Mouse (Mus musculus) midbrain, embryonic 12.5 days (tissue): Measurements from ENCODE around the gene Asic1. TPM values are rescaled to one million over a fixed set of nuclear protein-coding genes. Genes with fewer than 3 reads are reported as not detected.
A peak's percentile ranks its signal among the peaks of the same experiment; 100 is the strongest.

Experiments
- ATAC-seq: fragments of 200-750 bp; cut with Nextera tagmentation; 2 replicates; pipeline ENCODE4 v1.8.0; 2017; ENCODE audit warnings: low read depth, moderate TSS enrichment, moderate library complexity; ENCODE audit not compliant: low FRiP score
- H3K27ac ChIP-seq: fragments of 300-500 bp; sonication (generic); replicated peaks from 2 replicates; pipeline ENCODE4 v1.5.1; 2016; ENCODE audit warnings: mild to moderate bottlenecking
- H3K27me3 ChIP-seq: fragments of 300-500 bp; sonication (generic); 2 replicates; pipeline ENCODE4 v1.6.1; 2016; ENCODE audit warnings: mild to moderate bottlenecking
- H3K36me3 ChIP-seq: fragments of 300-500 bp; sonication (generic); 2 replicates; pipeline ENCODE4 v1.6.1; 2016
- H3K4me1 ChIP-seq: fragments of 300-500 bp; sonication (generic); 2 replicates; pipeline ENCODE4 v1.6.1; 2016
- H3K4me2 ChIP-seq: fragments of 300-500 bp; sonication (generic); replicated peaks from 2 replicates; pipeline ENCODE4 v1.6.1; 2016; ENCODE audit warnings: mild to moderate bottlenecking, moderate library complexity
- H3K4me3 ChIP-seq: fragments of 300-500 bp; sonication (generic); 2 replicates; pipeline ENCODE4 v1.5.1; 2016; ENCODE audit warnings: mild to moderate bottlenecking
- H3K9ac ChIP-seq: fragments of 300-500 bp; sonication (generic); replicated peaks from 2 replicates; pipeline ENCODE4 v1.6.1; 2016; ENCODE audit warnings: mild to moderate bottlenecking, moderate library complexity
- H3K9me3 ChIP-seq: fragments of 300-500 bp; sonication (generic); 2 replicates; pipeline ENCODE4 v1.6.1; 2016; ENCODE audit warnings: mild to moderate bottlenecking
- WGBS: fragments of 180-500 bp; shearing (Covaris S2); methylation state at CpG from one replicate; pipeline ENCODE4 v1.1.7; 2016; 5-methylcytosine and 5-hydroxymethylcytosine counted together
- polyA plus RNA-seq: library from polyadenylated mRNA; unstranded; fragments of >200 nt; fragmentation: Nextera tagmentation; extraction: Ambion mirVana; gene quantifications from 2 replicates; pipeline ENCODE4 v1.2.1, GENCODE M21; 2016

Asic1 gene
- polyA plus RNA-seq, 1 experiment from 2014 or later = 36.0 TPM

- peaks cover 30% of the 10 kb centered on the region for H3K27me3 ChIP-seq
- no peaks in the 10 kb centered on the region for H3K9me3 ChIP-seq
- H3K36me3 ChIP-seq = no peaks in the 10 kb centered on the region
- peak overlapping the region; percentile 46 for H3K9ac ChIP-seq
- peak overlapping the region; percentile 63 for H3K4me2 ChIP-seq
- WGBS = under 1% methylated on average over 52 of the region's 52 CpGs
- H3K4me1 ChIP-seq = peaks cover 50% of the 10 kb centered on the region
- H3K4me3 ChIP-seq = peak overlapping the region; percentile 42
- peak overlapping the region; percentile 88 for H3K27ac ChIP-seq
- ATAC-seq = peak; percentile 92
These were observed 5.3 kb upstream of the Asic1 start for GRCm38 (mm10) chr15:99664600-99665451.

GRCm38 (mm10) chr15:99667544-99667943 is 2.6 kb upstream of the Asic1 start:
- H3K4me2 ChIP-seq = no peak overlapping the region
- ATAC-seq = no peak
- 98% methylated on average over 2 of the region's 2 CpGs for WGBS
- H3K27ac ChIP-seq = no peak overlapping the region
- peaks cover 61% of the 10 kb centered on the region for H3K4me1 ChIP-seq
- H3K9me3 ChIP-seq = no peaks in the 10 kb centered on the region
- peaks cover 50% of the 10 kb centered on the region for H3K27me3 ChIP-seq
- no peaks in the 10 kb centered on the region for H3K36me3 ChIP-seq
- no peak overlapping the region for H3K4me3 ChIP-seq
- no peak overlapping the region for H3K9ac ChIP-seq

GRCm38 (mm10) chr15:99668881-99669280 is 1.3 kb upstream of the Asic1 start:
- H3K4me1 ChIP-seq = peaks cover 60% of the 10 kb centered on the region
- no peaks in the 10 kb centered on the region for H3K9me3 ChIP-seq
- no peak overlapping the region for H3K9ac ChIP-seq
- ATAC-seq = no peak
- H3K4me2 ChIP-seq = peak overlapping the region; percentile 88; the same call in 1 of the 2 replicates
- WGBS = 2% methylated on average over 12 of the region's 12 CpGs
- peaks cover 60% of the 10 kb centered on the region for H3K27me3 ChIP-seq
- no peaks in the 10 kb centered on the region for H3K36me3 ChIP-seq
- peak overlapping the region; percentile 3; the same call in 1 of the 2 replicates for H3K4me3 ChIP-seq
- peak overlapping the region; percentile 73 for H3K27ac ChIP-seq

- Histone ChIP-seq H3K27me3 (peaks cover 60% of the 10 kb centered on the region), H3K36me3 (no peaks in the 10 kb centered on the region), H3K9me3 (no peaks in the 10 kb centered on the region), H3K4me1 (peaks cover 55% of the 10 kb centered on the region), H3K27ac (peak overlapping the region; percentile 73), H3K9ac (no peak overlapping the region), H3K4me2 (peak overlapping the region; percentile 88), H3K4me3 (peak overlapping the region; percentile 54; the same call in 1 of the 2 replicates)
- WGBS = 17% methylated on average over 1 of the region's 1 CpGs
- no peak for ATAC-seq
These were observed 776 bp upstream of the Asic1 start for GRCm38 (mm10) chr15:99669392-99669791.

- peak overlapping the region; percentile 90 for H3K9ac ChIP-seq
- H3K27me3 ChIP-seq = peaks cover 51% of the 10 kb centered on the region
- H3K9me3 ChIP-seq = no peaks in the 10 kb centered on the region
- peak; percentile 35; the same call in 1 of the 2 replicates for ATAC-seq
- H3K36me3 ChIP-seq = no peaks in the 10 kb centered on the region
- H3K4me1 ChIP-seq = peaks cover 41% of the 10 kb centered on the region
- peak overlapping the region; percentile 54 for H3K4me3 ChIP-seq
- H3K27ac ChIP-seq = peak overlapping the region; percentile 73
- H3K4me2 ChIP-seq = peak overlapping the region; percentile 88
- WGBS = 46% methylated on average over 4 of the region's 17 CpGs
These were observed 949 bp downstream of the Asic1 start for GRCm38 (mm10) chr15:99670964-99671670.

GRCm38 (mm10) chr15:99671783-99672182 is 1.6 kb downstream of the Asic1 start:
- no peak for ATAC-seq
- Histone ChIP-seq H3K27me3 (peaks cover 45% of the 10 kb centered on the region), H3K27ac (no peak overlapping the region), H3K4me1 (peaks cover 39% of the 10 kb centered on the region), H3K4me2 (peak overlapping the region; percentile 88), H3K36me3 (no peaks in the 10 kb centered on the region), H3K9me3 (no peaks in the 10 kb centered on the region), H3K4me3 (peak overlapping the region; percentile 54), H3K9ac (peak overlapping the region; percentile 90; the same call in 1 of the 2 replicates)
- 82% methylated on average over 14 of the region's 14 CpGs for WGBS

GRCm38 (mm10) chr15:99674866-99675265 is 4.7 kb downstream of the Asic1 start:
- no peak overlapping the region for H3K4me3 ChIP-seq
- peaks cover 48% of the 10 kb centered on the region for H3K4me1 ChIP-seq
- H3K4me2 ChIP-seq = peak overlapping the region; percentile 15
- H3K27me3 ChIP-seq = peaks cover 35% of the 10 kb centered on the region
- 77% methylated on average over 3 of the region's 3 CpGs for WGBS
- no peak overlapping the region for H3K9ac ChIP-seq
- H3K9me3 ChIP-seq = no peaks in the 10 kb centered on the region
- no peak overlapping the region for H3K27ac ChIP-seq
- no peak for ATAC-seq
- no peaks in the 10 kb centered on the region for H3K36me3 ChIP-seq

GRCm38 (mm10) chr15:99677089-99677488 is 6.9 kb downstream of the Asic1 start:
- Histone ChIP-seq H3K4me2 (peak overlapping the region; percentile 27), H3K4me3 (no peak overlapping the region), H3K9ac (peak overlapping the region; percentile 16; the same call in 1 of the 2 replicates), H3K4me1 (peaks cover 34% of the 10 kb centered on the region), H3K9me3 (no peaks in the 10 kb centered on the region), H3K36me3 (no peaks in the 10 kb centered on the region), H3K27me3 (peaks cover 16% of the 10 kb centered on the region), H3K27ac (peak overlapping the region; percentile 77)
- peak; percentile 76 for ATAC-seq
- 18% methylated on average over 8 of the region's 8 CpGs for WGBS

- peaks cover 6% of the 10 kb centered on the region for H3K27me3 ChIP-seq
- H3K4me3 ChIP-seq = no peak overlapping the region
- no peaks in the 10 kb centered on the region for H3K9me3 ChIP-seq
- peaks cover 34% of the 10 kb centered on the region for H3K4me1 ChIP-seq
- no peak overlapping the region for H3K27ac ChIP-seq
- peak; percentile 54; the same call in 1 of the 2 replicates for ATAC-seq
- WGBS = 14% methylated on average over 13 of the region's 13 CpGs
- no peaks in the 10 kb centered on the region for H3K36me3 ChIP-seq
- H3K9ac ChIP-seq = no peak overlapping the region
- H3K4me2 ChIP-seq = no peak overlapping the region
These were observed 8.1 kb downstream of the Asic1 start for GRCm38 (mm10) chr15:99678063-99678800.

- no peak overlapping the region for H3K27ac ChIP-seq
- no peak overlapping the region for H3K4me2 ChIP-seq
These were observed 8.8 kb downstream of the Asic1 start for GRCm38 (mm10) chr15:99679008-99679407.

GRCm38 (mm10) chr15:99682880-99683279 is 12.7 kb downstream of the Asic1 start:
- Histone ChIP-seq H3K4me1 (peaks cover 14% of the 10 kb centered on the region), H3K4me3 (no peak overlapping the region), H3K27me3 (no peaks in the 10 kb centered on the region), H3K9me3 (no peaks in the 10 kb centered on the region), H3K9ac (no peak overlapping the region), H3K27ac (no peak overlapping the region), H3K4me2 (no peak overlapping the region), H3K36me3 (no peaks in the 10 kb centered on the region)
- ATAC-seq = no peak
- WGBS = 95% methylated on average over 7 of the region's 7 CpGs

More at GRCm38 (mm10) chr15:99679008-99679407, 8.8 kb downstream of the Asic1 start:
- ATAC-seq = no peak
- Histone ChIP-seq H3K4me1 (peaks cover 30% of the 10 kb centered on the region), H3K4me3 (no peak overlapping the region), H3K9me3 (no peaks in the 10 kb centered on the region), H3K36me3 (no peaks in the 10 kb centered on the region), H3K27me3 (0 out of 2 replicates have a peak, but pooled peaks cover 2% of the 10 kb centered on the region), H3K9ac (peak overlapping the region; percentile 11; the same call in 1 of the 2 replicates)
- WGBS = 66% methylated on average over 7 of the region's 7 CpGs
